Mouse (Mus musculus): ENCODE measurements at regions not wholly inside any gene's neighbourhood (a gene's known extent, or its start where the extent isn't known, plus 50 kb on each side); places are given as distances from the start of the nearest gene placed in this dataset.

DNA sequence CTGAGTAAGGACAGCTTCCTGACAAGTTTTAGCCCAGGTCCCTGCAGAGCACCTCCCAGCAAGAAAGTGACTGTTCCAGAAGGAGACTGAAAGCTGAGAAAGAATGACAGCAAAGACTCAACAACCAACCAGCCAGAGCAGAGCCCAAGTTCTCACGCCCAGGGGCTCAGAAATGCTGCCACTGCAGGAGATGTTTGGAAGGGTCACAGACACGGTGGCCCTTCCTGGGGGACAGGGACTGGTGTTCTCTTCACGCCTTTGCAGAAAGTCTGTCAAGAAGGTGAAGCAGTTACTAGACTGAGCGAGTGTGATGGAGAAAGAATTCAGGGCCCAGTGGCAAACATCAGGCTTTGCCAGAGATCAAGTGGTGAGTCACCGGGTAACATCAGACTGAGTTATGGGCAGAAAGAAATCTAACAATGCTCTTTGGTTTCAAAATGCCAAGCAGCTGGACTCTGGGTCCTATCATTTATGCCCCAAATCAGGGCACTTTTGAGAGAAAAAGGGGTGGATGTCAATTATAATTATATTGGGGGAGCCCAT lies 154.2 kb upstream of the Hes1 start:
- peaks cover 8% of the 10 kb centered on the region for H3K27me3 ChIP-seq (replicated peaks)
- DNase-seq (ENCODE audit: extremely low read depth) = no peak
- peaks cover 7 to 11% of the 10 kb centered on the region in 2 experiments for H3K4me1 ChIP-seq (ENCODE audit: control insufficient read depth in 1 of 2, insufficient read depth in 2 of 2)
- H3K79me2 ChIP-seq (replicated peaks; ENCODE audit: control insufficient read depth, extremely low read depth, insufficient read depth, poor library complexity, severe bottlenecking) = no peaks in the 10 kb centered on the region
- TF ChIP-seq SMC3 (IDR thresholded peaks at IDR 0.05; ENCODE audit: low read depth, low read length) = no peak
- no peak for TF ChIP-seq MYC (IDR thresholded peaks at IDR 0.05; ENCODE audit: low read depth, low read length)
- no peak overlapping the region for H3K4me2 ChIP-seq (ENCODE audit: insufficient read depth, low read depth, poor library complexity, severe bottlenecking)
- in situ Hi-C loops (cut with MboI; ENCODE audit: low pct_ligation_motif_present, low pct_unique_long_range_greater_than_20kb, low sequenced_read_pairs) (no loop called here), dilution Hi-C loops (cut with MboI; ENCODE audit: extremely low pct_ligation_motif_present, extremely low pct_unique_long_range_greater_than_20kb, low sequenced_read_pairs) (no loop called here)
- no peak overlapping the region for H3K27ac ChIP-seq (ENCODE audit: insufficient read depth, low read depth)
- H3K4me3 ChIP-seq (replicated peaks in 1 of 3; ENCODE audit: low read depth in 2 of 3, low read length in 2 of 3, poor library complexity in 1 of 3) = no peak overlapping the region
- H3K9ac ChIP-seq (ENCODE audit: insufficient read depth, low read depth) = no peak overlapping the region
- H3K36me3 ChIP-seq (replicated peaks in 1 of 2; ENCODE audit: control insufficient read depth in 1 of 2, insufficient read depth in 1 of 2, low read length in 1 of 2) = no peaks in the 10 kb centered on the region
- H3K9me3 ChIP-seq (replicated peaks; ENCODE audit: low read length) = peaks cover 13% of the 10 kb centered on the region

DNA sequence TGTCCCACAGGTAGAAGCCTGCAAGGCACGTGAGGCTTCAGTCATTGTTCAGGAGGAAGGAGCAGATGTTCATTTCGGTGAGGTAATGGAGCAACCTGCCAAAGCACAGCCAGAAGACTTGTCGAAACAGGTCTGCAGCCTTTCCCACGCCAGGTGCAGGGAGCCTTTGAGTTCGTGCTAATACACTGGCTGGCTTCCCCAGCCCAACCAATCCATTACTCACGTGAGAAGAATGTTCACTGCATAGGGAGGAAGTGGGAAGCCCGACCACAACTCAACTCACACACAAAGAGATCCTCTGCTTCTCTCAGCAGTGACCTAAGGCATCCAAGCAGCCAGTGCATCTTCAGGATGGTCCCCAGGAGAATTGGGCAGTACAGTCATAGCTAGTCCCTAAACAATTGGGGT lies 153.0 kb upstream of the Hes1 start:
- dilution Hi-C loops (cut with MboI; ENCODE audit: extremely low pct_ligation_motif_present, extremely low pct_unique_long_range_greater_than_20kb, low sequenced_read_pairs) (no loop called here), in situ Hi-C loops (cut with MboI; ENCODE audit: low pct_ligation_motif_present, low pct_unique_long_range_greater_than_20kb, low sequenced_read_pairs) (no loop called here)
- Histone ChIP-seq H3K9me3 (replicated peaks; ENCODE audit: low read length) (peaks cover 13% of the 10 kb centered on the region), H3K9ac (ENCODE audit: insufficient read depth, low read depth) (no peak overlapping the region), H3K27me3 (replicated peaks) (peaks cover 8% of the 10 kb centered on the region), H3K4me1 (ENCODE audit: control insufficient read depth in 1 of 2, insufficient read depth in 2 of 2) (peaks cover 7 to 11% of the 10 kb centered on the region in 2 experiments), H3K36me3 (replicated peaks in 1 of 2; ENCODE audit: control insufficient read depth in 1 of 2, insufficient read depth in 1 of 2, low read length in 1 of 2) (no peaks in the 10 kb centered on the region), H3K79me2 (replicated peaks; ENCODE audit: control insufficient read depth, extremely low read depth, insufficient read depth, poor library complexity, severe bottlenecking) (no peaks in the 10 kb centered on the region), H3K4me3 (replicated peaks in 1 of 3; ENCODE audit: low read depth in 2 of 3, low read length in 2 of 3, poor library complexity in 1 of 3) (no peak overlapping the region), H3K27ac (ENCODE audit: insufficient read depth, low read depth) (no peak overlapping the region), H3K4me2 (ENCODE audit: insufficient read depth, low read depth, poor library complexity, severe bottlenecking) (no peak overlapping the region)
- TF ChIP-seq HCFC1 (IDR thresholded peaks at IDR 0.05; ENCODE audit: low read depth, low read length) (no peak), USF1 (IDR thresholded peaks at IDR 0.05; ENCODE audit: low read depth, low read length) (no peak), BHLHE40 (IDR thresholded peaks at IDR 0.05; ENCODE audit: low read depth, low read length) (peak; percentile 94), MEF2A (IDR thresholded peaks at IDR 0.05; ENCODE audit: borderline replicate concordance, low read depth, low read length) (no peak), TBP (conservative IDR thresholded peaks at IDR 0.05; ENCODE audit: low read depth, low read length) (no peak), IRF4 (IDR thresholded peaks at IDR 0.05; ENCODE audit: low read depth, low read length) (peak; percentile 27; the same call in 1 of the 2 replicates), EP300 (IDR thresholded peaks at IDR 0.05; ENCODE audit: low read length) (peak; percentile 65), TCF12 (IDR thresholded peaks at IDR 0.05; ENCODE audit: low read depth, low read length) (peak; percentile 62; the same call in 1 of the 2 replicates), MXI1 (IDR thresholded peaks at IDR 0.05; ENCODE audit: low read depth, low read length) (no peak), JUND (conservative IDR thresholded peaks at IDR 0.05; ENCODE audit: low read depth, low read length) (0 out of 2 replicates have a peak, but pooled peaks have one; percentile 4), RCOR1 (conservative IDR thresholded peaks at IDR 0.05; ENCODE audit: low read depth, low read length) (no peak), ETS1 (conservative IDR thresholded peaks at IDR 0.05; ENCODE audit: low read depth, low read length) (peak; percentile 44), JUN (IDR thresholded peaks at IDR 0.05; ENCODE audit: insufficient read depth, low read depth, low read length) (peak; percentile 26; the same call in 1 of the 2 replicates)
- peak; percentile 19 for DNase-seq (ENCODE audit: extremely low read depth)

Data from CH12.LX (cell line).